Mouse (Mus musculus): Measurements from ENCODE around the gene Adam1b.

Adam1b gene

GRCm38 (mm10) chr5:121484801-121485200 lies 18.4 kb downstream of the Adam1b start:
- DNase-seq, result no peak

- DNase-seq, result no peak
These were observed 25.6 kb downstream of the Adam1b start for GRCm38 (mm10) chr5:121477680-121478079.

- DNase-seq, result no peak
These were observed 27.2 kb downstream of the Adam1b start for GRCm38 (mm10) chr5:121476040-121476439.

- DNase-seq, result no peak
These were observed 28.6 kb downstream of the Adam1b start for GRCm38 (mm10) chr5:121474610-121475009.

GRCm38 (mm10) chr5:121472411-121472810 lies 30.8 kb downstream of the Adam1b start:
- no peak for DNase-seq

- no peak for DNase-seq
These were observed 33.7 kb downstream of the Adam1b start for GRCm38 (mm10) chr5:121469566-121469965.

- no peak for DNase-seq
These were observed 39.5 kb downstream of the Adam1b start for GRCm38 (mm10) chr5:121463601-121464250.

GRCm38 (mm10) chr5:121462967-121463366 lies 40.3 kb downstream of the Adam1b start:
- no peak for DNase-seq

- DNase-seq, result no peak
These were observed 41.1 kb downstream of the Adam1b start for GRCm38 (mm10) chr5:121462171-121462502.

GRCm38 (mm10) chr5:121461339-121462170 lies 41.7 kb downstream of the Adam1b start:
- DNase-seq, result no peak

- no peak for DNase-seq
These were observed 47.5 kb downstream of the Adam1b start for GRCm38 (mm10) chr5:121455510-121456265.

- DNase-seq, result no peak
These were observed 48.8 kb downstream of the Adam1b start for GRCm38 (mm10) chr5:121454503-121454782.

- DNase-seq, result no peak
These were observed 49.3 kb downstream of the Adam1b start for GRCm38 (mm10) chr5:121453743-121454502.

GRCm38 (mm10) chr5:121452906-121453305 lies 50.3 kb downstream of the Adam1b start:
- DNase-seq, result peak; percentile 42

- peak; percentile 99 for DNase-seq
These were observed 51.0 kb downstream of the Adam1b start, which contains the start of gene Erp29 for GRCm38 (mm10) chr5:121452026-121452869. TSS of gene Erp29 (minus strand) at chr5:121452506.

- peak; percentile 34 for DNase-seq
These were observed 51.6 kb downstream of the Adam1b start, which contains the start of gene Tmem116 for GRCm38 (mm10) chr5:121451644-121452025. TSS of gene Tmem116 (plus strand) at chr5:121451893.

GRCm38 (mm10) chr5:121451203-121451602 lies 52.0 kb downstream of the Adam1b start:
- DNase-seq, result no peak

GRCm38 (mm10) chr5:121450476-121450875 lies 52.8 kb downstream of the Adam1b start:
- DNase-seq, result no peak
